Mouse (Mus musculus) testis, adult 2 months (tissue): ENCODE measurements around the gene Abtb1. TPM values are rescaled to one million over a fixed set of nuclear protein-coding genes. Genes with fewer than 3 reads are reported as not detected.

Experiments
- H3K27ac ChIP-seq: fragments of 200-500 bp; 2 replicates; pipeline ENCODE4 v1.5.1; 2012; ENCODE audit warnings: low read depth, low read length; ENCODE audit not compliant: control insufficient read depth, insufficient read depth
- H3K27me3 ChIP-seq: fragments of 200-500 bp; 2 replicates; pipeline ENCODE4 v1.6.1; 2012; ENCODE audit warnings: mild to moderate bottlenecking, low read length, moderate library complexity; ENCODE audit not compliant: control insufficient read depth, insufficient read depth
- H3K36me3 ChIP-seq: fragments of 200-500 bp; 2 replicates; pipeline ENCODE4 v1.6.1; 2012; ENCODE audit warnings: mild to moderate bottlenecking, low read length; ENCODE audit not compliant: control insufficient read depth, insufficient read depth
- H3K4me1 ChIP-seq: fragments of 200-500 bp; 2 replicates; pipeline ENCODE4 v1.6.1; 2012; ENCODE audit warnings: low read length; ENCODE audit not compliant: control insufficient read depth, insufficient read depth
- H3K4me3 ChIP-seq: fragments of 200-500 bp; 2 replicates; pipeline ENCODE4 v1.5.1; 2012; ENCODE audit warnings: low read depth, mild to moderate bottlenecking, low read length, moderate library complexity, mixed read lengths; ENCODE audit not compliant: control insufficient read depth
- CTCF ChIP-seq: fragments of 200-500 bp; IDR thresholded peaks from 2 replicates; pipeline ENCODE4 v1.5.1; 2012; ENCODE audit warnings: low read depth, mild to moderate bottlenecking, inconsistent platforms, low read length, moderate library complexity; ENCODE audit not compliant: control insufficient read depth, insufficient read depth, insufficient replicate concordance
- POLR2A ChIP-seq: fragments of 200-500 bp; IDR thresholded peaks from 2 replicates; pipeline ENCODE4 v1.6.1; 2012; ENCODE audit warnings: low read depth, mild to moderate bottlenecking, inconsistent platforms, low read length, moderate library complexity; ENCODE audit not compliant: control insufficient read depth
- polyA plus RNA-seq: library from polyadenylated mRNA; depleted of rRNA; stranded (reverse); fragments of >200 nt; gene quantifications from 2 replicates; pipeline ENCODE4 v1.2.3, GENCODE M21; 2012

Abtb1 gene
- polyA plus RNA-seq, 1 experiment = 46.5 TPM

- H3K4me3 ChIP-seq = no peak overlapping the region
- no peaks in the 10 kb centered on the region for H3K27me3 ChIP-seq
- no peaks in the 10 kb centered on the region; the same call in 1 of the 2 replicates for H3K36me3 ChIP-seq
- no peak overlapping the region for H3K27ac ChIP-seq
- no peak for TF ChIP-seq POLR2A
- H3K4me1 ChIP-seq = peaks cover 2% of the 10 kb centered on the region
These were observed 47.2 kb downstream of the Abtb1 start for GRCm38 (mm10) chr6:88794561-88794971.

GRCm38 (mm10) chr6:88793872-88794271, 47.9 kb downstream of the Abtb1 start:
- H3K4me1 ChIP-seq = peaks cover 2% of the 10 kb centered on the region
- H3K27ac ChIP-seq = no peak overlapping the region
- no peak overlapping the region for H3K4me3 ChIP-seq
- TF ChIP-seq CTCF = no peak
- no peak for TF ChIP-seq POLR2A
- no peaks in the 10 kb centered on the region for H3K27me3 ChIP-seq
- no peaks in the 10 kb centered on the region; the same call in 1 of the 2 replicates for H3K36me3 ChIP-seq

- no peaks in the 10 kb centered on the region; the same call in 1 of the 2 replicates for H3K36me3 ChIP-seq
- no peaks in the 10 kb centered on the region for H3K27me3 ChIP-seq
- H3K27ac ChIP-seq = no peak overlapping the region
- peaks cover 2% of the 10 kb centered on the region for H3K4me1 ChIP-seq
- no peak overlapping the region for H3K4me3 ChIP-seq
- no peak for TF ChIP-seq CTCF
- TF ChIP-seq POLR2A = no peak
These were observed 48.5 kb downstream of the Abtb1 start for GRCm38 (mm10) chr6:88793243-88793642.

- Histone ChIP-seq H3K4me3 (no peak overlapping the region), H3K4me1 (peaks cover 4% of the 10 kb centered on the region), H3K27me3 (no peaks in the 10 kb centered on the region), H3K36me3 (no peaks in the 10 kb centered on the region; the same call in 1 of the 2 replicates), H3K27ac (no peak overlapping the region)
- no peak for TF ChIP-seq POLR2A
- TF ChIP-seq CTCF = no peak
These were observed 49.6 kb downstream of the Abtb1 start for GRCm38 (mm10) chr6:88792147-88792691.

- H3K4me3 ChIP-seq = no peak overlapping the region
- H3K27ac ChIP-seq = no peak overlapping the region
- no peaks in the 10 kb centered on the region for H3K27me3 ChIP-seq
- H3K36me3 ChIP-seq = no peaks in the 10 kb centered on the region
- H3K4me1 ChIP-seq = peaks cover 4% of the 10 kb centered on the region
- no peak for TF ChIP-seq CTCF
- TF ChIP-seq POLR2A = no peak
These were observed 50.5 kb downstream of the Abtb1 start for GRCm38 (mm10) chr6:88791299-88791698.

- peaks cover 6% of the 10 kb centered on the region for H3K4me1 ChIP-seq
- H3K4me3 ChIP-seq = no peak overlapping the region
- H3K27me3 ChIP-seq = no peaks in the 10 kb centered on the region
- TF ChIP-seq CTCF (no peak), POLR2A (no peak)
- H3K36me3 ChIP-seq = no peaks in the 10 kb centered on the region
- H3K27ac ChIP-seq = no peak overlapping the region
These were observed 53.6 kb downstream of the Abtb1 start for GRCm38 (mm10) chr6:88788219-88788618.

GRCm38 (mm10) chr6:88787496-88787895, 54.3 kb downstream of the Abtb1 start:
- H3K36me3 ChIP-seq = no peaks in the 10 kb centered on the region
- peaks cover 6% of the 10 kb centered on the region for H3K4me1 ChIP-seq
- H3K27me3 ChIP-seq = no peaks in the 10 kb centered on the region
- TF ChIP-seq CTCF (no peak), POLR2A (no peak)
- no peak overlapping the region for H3K4me3 ChIP-seq
- H3K27ac ChIP-seq = peak overlapping the region; percentile 47; the same call in 1 of the 2 replicates
